Mouse (Mus musculus): ENCODE results near the gene Alk. TPM values are rescaled to one million over a fixed set of nuclear protein-coding genes. Genes with fewer than 3 reads are reported as not detected.

Alk gene
- polyA plus RNA-seq, 1 experiment from 2014 or later: 7.3 TPM

DNA sequence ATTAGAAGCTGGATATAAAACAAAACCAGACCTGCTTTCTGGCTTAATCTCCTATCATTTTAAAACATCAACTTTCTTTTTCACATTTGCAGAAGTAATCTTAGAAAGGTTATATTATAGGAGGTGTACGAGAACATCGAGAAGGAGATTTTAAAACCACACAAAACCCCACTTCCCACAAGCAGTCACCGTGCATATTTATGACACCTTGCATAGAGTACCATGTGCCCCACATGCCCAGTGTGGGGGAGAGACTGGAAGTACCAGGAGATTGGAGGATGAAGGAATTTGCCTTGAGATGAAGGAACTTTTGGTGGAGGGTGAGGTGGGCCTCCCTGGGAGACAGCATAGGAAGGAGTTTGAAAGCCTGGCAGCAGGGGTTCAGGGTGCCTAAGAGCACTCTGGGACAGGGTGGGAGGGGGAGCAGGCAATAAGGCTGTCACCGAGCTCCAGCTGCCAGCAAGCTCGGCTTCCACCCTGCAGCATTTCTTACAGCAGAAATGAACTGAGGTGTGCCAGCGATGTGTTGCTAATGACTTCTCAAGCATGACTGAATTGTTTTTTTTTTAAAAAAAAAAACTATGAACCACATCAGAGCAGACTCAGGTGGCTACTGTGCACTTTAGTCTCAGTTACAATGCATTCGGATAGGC lies 459.4 kb downstream of the Alk start:
- Histone ChIP-seq H3K27ac (no peak overlapping the region), H3K4me3 (no peak overlapping the region), H3K27me3 (replicated peaks) (no peaks in the 10 kb centered on the region), H3K9me3 (no peaks in the 10 kb centered on the region), H3K4me1 (peaks cover 8% of the 10 kb centered on the region; the same call in 1 of the 2 replicates), H3K36me3 (replicated peaks) (no peaks in the 10 kb centered on the region), H3K4me2 (no peak overlapping the region), H3K9ac (no peak overlapping the region)
- ATAC-seq (replicated peaks): no peak
- 59% methylated on average over 7 of the region's 7 CpGs for WGBS

DNA sequence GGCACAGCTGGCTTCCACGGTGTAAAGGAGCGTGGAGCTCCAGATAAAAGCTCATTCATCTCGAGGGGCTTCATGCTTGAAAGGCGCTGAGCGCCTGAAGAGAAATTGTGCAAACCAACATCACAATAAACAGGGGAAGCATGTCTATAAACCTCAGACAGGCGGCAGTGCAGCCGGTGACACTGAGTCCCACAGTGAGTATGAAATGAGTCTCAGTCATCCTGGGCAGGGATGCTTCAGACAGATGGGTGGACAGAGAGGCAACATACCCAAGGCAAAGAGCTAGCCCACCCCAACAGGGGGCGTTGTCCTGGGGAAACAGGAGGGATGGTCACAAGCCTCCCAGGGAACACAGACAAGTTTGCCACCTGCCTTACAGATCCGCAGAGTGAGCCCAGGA lies 460.0 kb downstream of the Alk start:
- Histone ChIP-seq H3K4me3 (no peak overlapping the region), H3K27me3 (replicated peaks) (no peaks in the 10 kb centered on the region), H3K9me3 (no peaks in the 10 kb centered on the region), H3K27ac (no peak overlapping the region), H3K9ac (no peak overlapping the region), H3K4me2 (no peak overlapping the region), H3K36me3 (replicated peaks) (no peaks in the 10 kb centered on the region), H3K4me1 (peaks cover 8% of the 10 kb centered on the region; the same call in 1 of the 2 replicates)
- WGBS: 49% methylated on average over 9 of the region's 9 CpGs
- no peak for ATAC-seq (replicated peaks)

DNA sequence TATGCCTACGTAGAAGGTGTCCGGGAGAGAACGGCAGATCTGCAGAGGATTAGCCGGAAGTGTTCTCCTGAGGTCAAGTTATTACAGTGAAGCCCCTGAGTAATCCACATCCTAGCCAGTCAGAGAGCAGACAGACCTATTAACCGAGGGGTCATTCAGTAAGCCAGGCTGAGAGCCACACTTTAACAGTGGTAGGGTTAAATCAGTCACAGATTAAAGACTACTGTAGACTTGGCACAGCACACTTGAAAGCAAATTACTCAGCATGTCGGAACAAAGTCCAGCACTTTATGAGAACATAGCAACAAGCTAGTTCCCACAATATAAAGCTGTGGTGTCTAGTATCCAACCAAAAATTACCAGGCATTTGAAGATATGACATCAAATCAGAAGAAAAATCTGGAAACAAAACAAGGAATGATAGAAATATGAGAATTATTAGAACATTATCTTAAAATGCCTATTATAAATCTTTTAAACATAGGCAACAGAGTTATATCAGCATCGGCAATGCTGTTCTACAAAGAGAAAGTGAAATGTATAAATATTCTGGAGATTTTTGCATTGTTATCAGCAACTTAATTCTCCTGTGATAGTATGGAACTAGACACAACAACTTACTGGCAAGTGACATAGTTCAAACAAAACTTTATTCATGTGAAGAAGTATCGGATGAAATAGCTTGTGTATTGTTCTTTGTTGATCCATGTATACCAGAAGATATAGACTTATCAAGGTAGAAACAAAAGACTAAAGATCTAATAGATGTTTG lies 472.1 kb downstream of the Alk start:
- no peak overlapping the region for H3K4me2 ChIP-seq
- no peak overlapping the region for H3K9ac ChIP-seq
- H3K27me3 ChIP-seq (replicated peaks): no peaks in the 10 kb centered on the region
- H3K9me3 ChIP-seq: no peaks in the 10 kb centered on the region
- no peaks in the 10 kb centered on the region for H3K4me1 ChIP-seq
- no peak overlapping the region for H3K27ac ChIP-seq
- no peak overlapping the region for H3K4me3 ChIP-seq
- ATAC-seq (replicated peaks): no peak
- H3K36me3 ChIP-seq (replicated peaks): no peaks in the 10 kb centered on the region
- WGBS: 77% methylated on average over 8 of the region's 8 CpGs

DNA sequence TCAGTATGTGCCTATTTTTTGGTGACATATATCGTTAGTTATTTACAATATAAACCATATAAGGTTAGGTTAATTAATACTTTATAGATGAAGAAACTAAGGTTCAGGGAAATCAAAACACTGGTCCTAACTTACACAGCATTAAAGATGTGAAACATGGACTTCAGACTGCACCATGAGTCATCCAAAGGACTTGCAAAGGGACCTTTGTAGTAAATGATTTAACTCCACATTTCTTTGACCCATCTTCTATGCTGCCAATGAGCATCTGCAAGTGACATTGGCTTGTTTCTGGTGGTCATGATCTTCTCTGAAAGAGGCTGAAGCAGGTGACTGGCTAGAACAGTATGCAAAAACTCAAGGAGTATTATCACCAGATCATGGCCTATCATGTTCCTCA lies 482.8 kb downstream of the Alk start:
- H3K4me2 ChIP-seq: no peak overlapping the region
- no peak overlapping the region for H3K4me3 ChIP-seq
- H3K4me1 ChIP-seq: no peaks in the 10 kb centered on the region
- H3K9ac ChIP-seq: no peak overlapping the region
- no peaks in the 10 kb centered on the region for H3K27me3 ChIP-seq (replicated peaks)
- H3K36me3 ChIP-seq (replicated peaks): no peaks in the 10 kb centered on the region
- WGBS: 97% methylated on average over 1 of the region's 1 CpGs
- H3K9me3 ChIP-seq: no peaks in the 10 kb centered on the region
- no peak overlapping the region for H3K27ac ChIP-seq
- no peak for ATAC-seq (replicated peaks)

DNA sequence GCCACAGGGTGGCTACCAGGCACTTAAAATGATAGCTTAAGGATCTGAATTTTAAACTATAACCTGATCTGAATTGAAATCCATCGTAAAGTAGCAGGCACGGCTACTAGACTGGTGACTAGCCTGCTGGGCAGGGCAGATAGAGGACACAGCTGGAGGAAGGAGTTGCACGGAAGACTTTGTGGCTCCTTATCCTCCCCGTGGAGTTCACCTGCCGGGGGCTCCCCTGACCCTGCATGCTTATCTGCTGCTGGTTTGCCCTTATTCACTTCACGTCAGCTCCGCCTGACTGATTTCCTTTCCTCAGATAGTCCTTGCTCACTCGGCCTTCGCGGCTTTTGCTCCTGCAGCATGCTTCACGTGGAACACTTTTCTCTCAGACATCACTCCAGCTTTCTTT lies 484.1 kb downstream of the Alk start:
- Histone ChIP-seq H3K27ac (no peak overlapping the region), H3K27me3 (replicated peaks) (no peaks in the 10 kb centered on the region), H3K9me3 (no peaks in the 10 kb centered on the region), H3K9ac (no peak overlapping the region), H3K4me1 (peaks cover 6% of the 10 kb centered on the region), H3K36me3 (replicated peaks) (no peaks in the 10 kb centered on the region), H3K4me2 (no peak overlapping the region), H3K4me3 (no peak overlapping the region)
- 45% methylated on average over 11 of the region's 11 CpGs for WGBS
- no peak for ATAC-seq (replicated peaks)

DNA sequence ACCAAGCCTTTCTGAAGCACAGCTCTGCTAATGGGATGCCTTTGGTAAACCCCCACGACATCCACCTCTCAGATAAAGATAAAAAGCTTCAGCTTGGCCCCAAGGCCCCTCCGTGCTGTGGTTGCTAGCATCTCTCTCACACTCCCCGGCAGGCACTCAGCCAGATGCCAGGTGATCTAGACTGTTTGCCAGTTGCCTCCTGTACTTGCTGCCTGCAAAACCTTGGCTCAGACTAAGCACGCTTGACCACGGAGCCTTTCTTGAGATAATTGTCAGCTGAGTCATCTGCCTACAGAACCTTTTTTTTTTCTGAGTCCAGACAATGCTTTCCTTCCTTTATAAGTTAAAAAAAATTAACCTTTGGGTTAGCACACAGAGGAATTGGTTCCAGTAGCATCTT lies 486.1 kb downstream of the Alk start:
- H3K27me3 ChIP-seq (replicated peaks): no peaks in the 10 kb centered on the region
- ATAC-seq (replicated peaks): no peak
- H3K9me3 ChIP-seq: no peaks in the 10 kb centered on the region
- H3K4me1 ChIP-seq: peaks cover 10% of the 10 kb centered on the region
- no peaks in the 10 kb centered on the region for H3K36me3 ChIP-seq (replicated peaks)
- no peak overlapping the region for H3K4me3 ChIP-seq
- WGBS: 81% methylated on average over 5 of the region's 5 CpGs
- no peak overlapping the region for H3K9ac ChIP-seq
- H3K27ac ChIP-seq: no peak overlapping the region
- no peak overlapping the region for H3K4me2 ChIP-seq

DNA sequence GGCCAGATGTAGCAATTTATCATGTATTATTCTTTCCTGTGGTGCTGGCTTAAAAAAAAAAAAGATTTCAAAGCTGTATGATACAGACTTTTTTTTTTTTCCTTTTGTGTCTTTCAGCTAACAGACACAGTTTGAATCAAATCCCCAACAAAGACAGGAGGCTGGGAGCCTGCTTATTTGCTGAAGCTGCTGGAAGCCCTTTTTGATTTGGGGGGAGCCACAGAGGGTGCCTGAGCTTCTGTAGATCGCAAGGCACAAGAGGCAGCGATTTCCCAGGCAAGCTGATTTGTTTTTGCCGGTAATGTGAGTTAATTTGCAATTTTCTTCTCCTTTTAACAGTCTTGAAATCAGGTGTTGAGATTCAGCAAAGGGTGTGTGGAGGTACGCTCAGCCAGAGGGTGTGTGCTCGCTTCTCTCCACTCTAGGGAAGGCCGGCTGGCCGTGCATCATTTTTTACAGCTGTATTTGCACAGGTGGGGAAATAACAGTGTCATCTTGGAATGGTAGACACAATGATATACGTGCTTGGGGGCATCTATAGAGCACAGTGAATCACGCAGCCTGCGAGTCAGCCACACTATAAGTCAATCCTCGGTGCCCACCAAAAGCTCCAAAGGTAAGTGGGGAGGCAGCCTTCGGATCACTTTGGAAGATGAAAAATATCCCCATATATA lies 489.0 kb downstream of the Alk start:
- Histone ChIP-seq H3K4me3 (no peak overlapping the region), H3K36me3 (replicated peaks) (no peaks in the 10 kb centered on the region), H3K27ac (peak overlapping the region; percentile 44), H3K9me3 (no peaks in the 10 kb centered on the region), H3K4me2 (peak overlapping the region; percentile 19), H3K9ac (peak overlapping the region; percentile 24; the same call in 1 of the 2 replicates), H3K27me3 (replicated peaks) (no peaks in the 10 kb centered on the region), H3K4me1 (peaks cover 10% of the 10 kb centered on the region)
- 35% methylated on average over 12 of the region's 12 CpGs for WGBS
- ATAC-seq (replicated peaks): peak; percentile 64

DNA sequence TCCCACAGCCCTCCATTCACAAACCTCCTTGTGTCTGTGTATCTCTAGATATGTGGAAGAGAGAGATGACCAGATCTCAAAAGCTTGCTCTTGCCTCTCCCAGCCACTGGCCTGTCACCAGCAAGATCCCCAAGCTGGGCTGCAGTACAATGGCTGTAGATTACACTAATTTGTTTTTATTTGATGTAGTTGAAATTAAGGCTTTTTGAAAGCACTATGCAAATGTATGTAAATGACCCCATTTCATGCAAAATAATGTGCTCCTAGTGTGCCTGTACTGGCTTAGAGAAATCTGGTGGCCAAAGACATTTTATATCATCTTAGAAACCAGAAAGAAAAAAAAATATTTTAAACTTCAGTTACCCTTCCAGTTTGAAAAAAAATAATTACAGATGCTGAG lies 492.4 kb downstream of the Alk start:
- H3K4me1 ChIP-seq: peaks cover 10% of the 10 kb centered on the region
- no peaks in the 10 kb centered on the region for H3K9me3 ChIP-seq
- no peak overlapping the region for H3K4me2 ChIP-seq
- no peaks in the 10 kb centered on the region for H3K27me3 ChIP-seq (replicated peaks)
- no peaks in the 10 kb centered on the region for H3K36me3 ChIP-seq (replicated peaks)
- no peak overlapping the region for H3K4me3 ChIP-seq
- no peak overlapping the region for H3K27ac ChIP-seq
- H3K9ac ChIP-seq: no peak overlapping the region
- no peak for ATAC-seq (replicated peaks)

DNA sequence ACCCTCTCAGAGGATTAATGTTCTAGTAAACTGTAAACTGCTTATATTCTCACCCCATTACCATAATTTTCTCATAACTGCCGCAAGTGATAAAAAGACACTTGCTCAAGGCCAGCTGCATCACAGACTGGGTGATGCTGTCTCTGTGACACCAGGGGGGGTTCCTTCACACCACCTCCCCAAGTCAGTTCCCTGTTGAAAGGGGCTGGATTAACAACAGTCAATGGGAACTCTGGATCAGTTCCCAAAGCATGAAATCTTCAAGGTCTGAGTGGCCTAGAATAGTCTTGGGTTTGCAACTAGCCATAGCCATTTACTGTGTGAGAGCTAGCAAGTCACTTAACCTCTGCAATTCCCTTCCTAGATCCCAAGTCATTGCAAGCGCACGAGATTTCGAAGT lies 492.9 kb downstream of the Alk start:
- Histone ChIP-seq H3K27me3 (replicated peaks) (no peaks in the 10 kb centered on the region), H3K9me3 (no peaks in the 10 kb centered on the region), H3K4me3 (no peak overlapping the region), H3K4me2 (no peak overlapping the region), H3K4me1 (peaks cover 10% of the 10 kb centered on the region), H3K36me3 (replicated peaks) (no peaks in the 10 kb centered on the region), H3K9ac (no peak overlapping the region), H3K27ac (no peak overlapping the region)
- no peak for ATAC-seq (replicated peaks)
- 79% methylated on average over 4 of the region's 4 CpGs for WGBS

DNA sequence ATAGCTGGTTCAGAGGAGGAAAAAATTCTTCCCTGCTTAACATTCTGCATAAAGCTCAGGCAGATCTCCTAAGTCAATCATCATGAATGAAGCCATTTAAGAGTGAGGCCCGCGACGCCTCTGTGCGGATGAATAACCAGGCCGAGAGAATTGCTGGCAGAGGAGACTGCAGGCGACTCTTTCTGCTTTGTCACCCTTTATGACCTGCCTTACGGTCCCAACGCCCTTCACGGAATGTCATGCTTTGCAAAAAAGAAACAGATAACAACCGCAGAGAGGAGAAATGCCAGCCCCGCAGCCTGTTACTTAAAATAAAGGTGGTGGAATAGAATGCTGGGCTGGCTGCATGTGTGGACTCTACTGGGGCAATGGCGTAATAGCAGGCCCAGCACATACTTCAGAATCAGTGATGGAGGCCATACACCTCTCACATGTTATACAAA lies 517.1 kb downstream of the Alk start:
- Histone ChIP-seq H3K4me2 (no peak overlapping the region), H3K36me3 (replicated peaks) (no peaks in the 10 kb centered on the region), H3K4me1 (peaks cover 5% of the 10 kb centered on the region; the same call in 1 of the 2 replicates), H3K9ac (no peak overlapping the region), H3K27me3 (replicated peaks) (no peaks in the 10 kb centered on the region), H3K9me3 (no peaks in the 10 kb centered on the region), H3K4me3 (no peak overlapping the region), H3K27ac (0 out of 2 replicates have a peak overlapping the region, but pooled peaks have one; percentile 11)
- 35% methylated on average over 12 of the region's 12 CpGs for WGBS
- ATAC-seq (replicated peaks): no peak; the same call in 1 of the 2 replicates

DNA sequence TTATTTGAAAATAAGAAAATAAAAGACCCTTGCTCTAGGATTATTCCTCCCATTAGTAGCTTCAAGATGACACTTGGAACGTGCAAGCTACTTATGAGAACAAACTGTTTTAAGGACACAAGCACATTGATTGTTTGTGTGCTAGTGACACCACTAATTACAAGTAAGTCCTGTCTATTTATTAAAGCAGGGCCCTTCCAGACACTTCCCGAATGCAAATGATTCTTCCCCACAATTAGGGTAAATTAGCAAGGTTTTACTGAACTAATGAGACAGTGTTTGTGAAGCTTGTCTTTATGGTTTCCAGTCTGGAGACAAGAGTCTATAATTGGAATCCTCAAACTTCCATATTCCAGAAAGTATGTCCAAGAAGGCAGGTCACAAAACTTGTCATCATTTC lies 523.0 kb downstream of the Alk start:
- 81% methylated on average over 2 of the region's 2 CpGs for WGBS
- Histone ChIP-seq H3K27me3 (replicated peaks) (no peaks in the 10 kb centered on the region), H3K4me3 (no peak overlapping the region), H3K4me2 (no peak overlapping the region), H3K36me3 (replicated peaks) (no peaks in the 10 kb centered on the region), H3K4me1 (no peaks in the 10 kb centered on the region), H3K9ac (no peak overlapping the region), H3K27ac (no peak overlapping the region), H3K9me3 (no peaks in the 10 kb centered on the region)
- ATAC-seq (replicated peaks): no peak

DNA sequence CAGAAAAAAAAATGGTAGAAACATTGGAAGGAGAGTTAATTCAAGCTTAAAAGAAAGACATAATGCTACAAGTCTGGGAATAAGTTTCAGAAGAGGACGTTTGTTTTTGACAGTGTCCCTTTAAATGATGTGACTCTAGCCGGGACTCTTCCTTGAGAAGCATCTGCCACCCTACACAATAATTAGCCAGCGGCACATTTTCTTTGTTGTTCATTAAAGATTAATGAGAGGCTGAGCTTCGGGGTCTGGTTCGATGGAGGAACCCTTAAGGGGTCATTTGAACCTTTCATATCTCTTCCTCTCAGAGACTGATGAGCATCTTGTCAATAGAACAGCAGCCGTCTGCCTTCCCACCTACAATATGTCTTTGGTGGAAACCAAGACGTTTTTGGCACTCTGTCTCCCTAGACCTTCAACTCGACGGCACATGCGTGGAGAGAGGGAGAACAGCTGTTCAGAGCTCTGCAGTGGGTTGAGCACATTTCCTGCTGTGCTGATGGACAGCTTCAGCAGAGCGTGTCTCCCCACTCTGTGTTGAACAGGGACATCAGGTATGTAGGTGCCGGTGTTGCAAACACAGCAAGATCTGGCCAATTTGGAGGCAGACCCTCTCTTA lies 528.0 kb downstream of the Alk start:
- no peak overlapping the region for H3K9ac ChIP-seq
- peak; percentile 45; the same call in 1 of the 2 replicates for ATAC-seq (replicated peaks)
- no peak overlapping the region for H3K27ac ChIP-seq
- H3K36me3 ChIP-seq (replicated peaks): no peaks in the 10 kb centered on the region
- H3K4me2 ChIP-seq: no peak overlapping the region
- 25% methylated on average over 12 of the region's 12 CpGs for WGBS
- H3K9me3 ChIP-seq: no peaks in the 10 kb centered on the region
- H3K4me3 ChIP-seq: no peak overlapping the region
- no peaks in the 10 kb centered on the region for H3K27me3 ChIP-seq (replicated peaks)
- H3K4me1 ChIP-seq: no peaks in the 10 kb centered on the region

Measured in midbrain, embryonic 15.5 days (tissue).